Mouse (Mus musculus): ENCODE results near the gene Srp68. TPM values are rescaled to one million over a fixed set of nuclear protein-coding genes. Genes with fewer than 3 reads are reported as not detected.

The Srp68 gene
- polyA plus RNA-seq, 1 experiment from 2014 or later = 75.3 TPM

- 27% methylated on average over 7 of the region's 7 CpGs for WGBS
- H3K9ac ChIP-seq (ENCODE audit: low read length) = peak overlapping the region; percentile 25
These were observed 55.1 kb downstream of the Srp68 start for GRCm38 (mm10) chr11:116218737-116219400.

GRCm38 (mm10) chr11:116218263-116218662, 55.8 kb downstream of the Srp68 start:
- Histone ChIP-seq H3K27ac (ENCODE audit: low read length) (peak overlapping the region; percentile 97), H3K4me3 (ENCODE audit: low read length) (no peak overlapping the region), H3K4me1 (replicated peaks; ENCODE audit: control insufficient read depth, insufficient read depth, low read length) (peaks cover 27% of the 10 kb centered on the region), H3K36me3 (ENCODE audit: control insufficient read depth, insufficient read depth, low read length) (0 out of 2 replicates have a peak, but pooled peaks cover 2% of the 10 kb centered on the region), H3K27me3 (ENCODE audit: control insufficient read depth, insufficient read depth, low read depth, low read length) (peaks cover 14% of the 10 kb centered on the region), H3K4me2 (ENCODE audit: low read depth, low read length) (no peak overlapping the region; the same call in 1 of the 2 replicates), H3K9ac (ENCODE audit: low read length) (peak overlapping the region; percentile 25), H3K9me3 (ENCODE audit: control insufficient read depth, low read length) (peaks cover 2% of the 10 kb centered on the region; the same call in 1 of the 2 replicates)
- peak; percentile 1; the same call in 1 of the 2 replicates for ATAC-seq (ENCODE audit: low read depth)
- WGBS = 16% methylated on average over 2 of the region's 2 CpGs

More at GRCm38 (mm10) chr11:116218737-116219400, 55.1 kb downstream of the Srp68 start:
- ATAC-seq (ENCODE audit: low read depth) = peak; percentile 93
- H3K27me3 ChIP-seq (ENCODE audit: control insufficient read depth, insufficient read depth, low read depth, low read length) = peaks cover 20% of the 10 kb centered on the region
- H3K4me1 ChIP-seq (replicated peaks; ENCODE audit: control insufficient read depth, insufficient read depth, low read length) = peaks cover 27% of the 10 kb centered on the region
- peaks cover 2% of the 10 kb centered on the region; the same call in 1 of the 2 replicates for H3K9me3 ChIP-seq (ENCODE audit: control insufficient read depth, low read length)
- H3K27ac ChIP-seq (ENCODE audit: low read length) = peak overlapping the region; percentile 97
- H3K36me3 ChIP-seq (ENCODE audit: control insufficient read depth, insufficient read depth, low read length) = 0 out of 2 replicates have a peak, but pooled peaks cover 2% of the 10 kb centered on the region
- peak overlapping the region; percentile 8; the same call in 1 of the 2 replicates for H3K4me2 ChIP-seq (ENCODE audit: low read depth, low read length)
- no peak overlapping the region for H3K4me3 ChIP-seq (ENCODE audit: low read length)

- no peak overlapping the region for H3K4me3 ChIP-seq (ENCODE audit: low read length)
- WGBS = 69% methylated on average over 11 of the region's 11 CpGs
These were observed 57.5 kb downstream of the Srp68 start for GRCm38 (mm10) chr11:116216549-116216948.

GRCm38 (mm10) chr11:116215991-116216390, 58.0 kb downstream of the Srp68 start:
- no peak overlapping the region for H3K27ac ChIP-seq (ENCODE audit: low read length)
- H3K9ac ChIP-seq (ENCODE audit: low read length) = no peak overlapping the region
- H3K27me3 ChIP-seq (ENCODE audit: control insufficient read depth, insufficient read depth, low read depth, low read length) = no peaks in the 10 kb centered on the region; the same call in 1 of the 2 replicates
- H3K36me3 ChIP-seq (ENCODE audit: control insufficient read depth, insufficient read depth, low read length) = no peaks in the 10 kb centered on the region
- H3K4me2 ChIP-seq (ENCODE audit: low read depth, low read length) = no peak overlapping the region
- no peak overlapping the region for H3K4me3 ChIP-seq (ENCODE audit: low read length)
- ATAC-seq (ENCODE audit: low read depth) = no peak
- H3K4me1 ChIP-seq (replicated peaks; ENCODE audit: control insufficient read depth, insufficient read depth, low read length) = peaks cover 21% of the 10 kb centered on the region
- 80% methylated on average over 6 of the region's 6 CpGs for WGBS
- H3K9me3 ChIP-seq (ENCODE audit: control insufficient read depth, low read length) = no peaks in the 10 kb centered on the region

More at GRCm38 (mm10) chr11:116216549-116216948, 57.5 kb downstream of the Srp68 start:
- Histone ChIP-seq H3K27ac (ENCODE audit: low read length) (no peak overlapping the region), H3K4me2 (ENCODE audit: low read depth, low read length) (no peak overlapping the region), H3K9ac (ENCODE audit: low read length) (no peak overlapping the region), H3K36me3 (ENCODE audit: control insufficient read depth, insufficient read depth, low read length) (no peaks in the 10 kb centered on the region), H3K27me3 (ENCODE audit: control insufficient read depth, insufficient read depth, low read depth, low read length) (no peaks in the 10 kb centered on the region; the same call in 1 of the 2 replicates), H3K4me1 (replicated peaks; ENCODE audit: control insufficient read depth, insufficient read depth, low read length) (peaks cover 21% of the 10 kb centered on the region), H3K9me3 (ENCODE audit: control insufficient read depth, low read length) (no peaks in the 10 kb centered on the region; the same call in 1 of the 2 replicates)
- ATAC-seq (ENCODE audit: low read depth) = no peak

- Histone ChIP-seq H3K36me3 (ENCODE audit: control insufficient read depth, insufficient read depth, low read length) (no peaks in the 10 kb centered on the region), H3K9me3 (ENCODE audit: control insufficient read depth, low read length) (no peaks in the 10 kb centered on the region), H3K4me3 (ENCODE audit: low read length) (no peak overlapping the region), H3K4me1 (replicated peaks; ENCODE audit: control insufficient read depth, insufficient read depth, low read length) (peaks cover 21% of the 10 kb centered on the region), H3K27ac (ENCODE audit: low read length) (no peak overlapping the region), H3K4me2 (ENCODE audit: low read depth, low read length) (no peak overlapping the region), H3K27me3 (ENCODE audit: control insufficient read depth, insufficient read depth, low read depth, low read length) (no peaks in the 10 kb centered on the region), H3K9ac (ENCODE audit: low read length) (no peak overlapping the region)
- WGBS = 78% methylated on average over 7 of the region's 7 CpGs
- no peak for ATAC-seq (ENCODE audit: low read depth)
These were observed 58.8 kb downstream of the Srp68 start for GRCm38 (mm10) chr11:116215181-116215580.

GRCm38 (mm10) chr11:116213877-116214510, 60.0 kb downstream of the Srp68 start:
- Histone ChIP-seq H3K27me3 (ENCODE audit: control insufficient read depth, insufficient read depth, low read depth, low read length) (no peaks in the 10 kb centered on the region), H3K9me3 (ENCODE audit: control insufficient read depth, low read length) (no peaks in the 10 kb centered on the region), H3K36me3 (ENCODE audit: control insufficient read depth, insufficient read depth, low read length) (no peaks in the 10 kb centered on the region), H3K27ac (ENCODE audit: low read length) (no peak overlapping the region), H3K4me1 (replicated peaks; ENCODE audit: control insufficient read depth, insufficient read depth, low read length) (peaks cover 12% of the 10 kb centered on the region), H3K9ac (ENCODE audit: low read length) (no peak overlapping the region), H3K4me2 (ENCODE audit: low read depth, low read length) (no peak overlapping the region), H3K4me3 (ENCODE audit: low read length) (no peak overlapping the region)
- ATAC-seq (ENCODE audit: low read depth) = no peak
- 67% methylated on average over 13 of the region's 13 CpGs for WGBS

GRCm38 (mm10) chr11:116212847-116213246, 61.2 kb downstream of the Srp68 start:
- peaks cover 6% of the 10 kb centered on the region; the same call in 1 of the 2 replicates for H3K4me1 ChIP-seq (replicated peaks; ENCODE audit: control insufficient read depth, insufficient read depth, low read length)
- no peak overlapping the region for H3K4me3 ChIP-seq (ENCODE audit: low read length)
- no peak overlapping the region for H3K27ac ChIP-seq (ENCODE audit: low read length)
- no peaks in the 10 kb centered on the region for H3K36me3 ChIP-seq (ENCODE audit: control insufficient read depth, insufficient read depth, low read length)
- H3K4me2 ChIP-seq (ENCODE audit: low read depth, low read length) = no peak overlapping the region
- 82% methylated on average over 6 of the region's 6 CpGs for WGBS
- no peaks in the 10 kb centered on the region for H3K27me3 ChIP-seq (ENCODE audit: control insufficient read depth, insufficient read depth, low read depth, low read length)
- H3K9me3 ChIP-seq (ENCODE audit: control insufficient read depth, low read length) = no peaks in the 10 kb centered on the region
- H3K9ac ChIP-seq (ENCODE audit: low read length) = no peak overlapping the region
- ATAC-seq (ENCODE audit: low read depth) = no peak

- ATAC-seq (ENCODE audit: low read depth) = no peak
- peaks cover 7% of the 10 kb centered on the region; the same call in 1 of the 2 replicates for H3K36me3 ChIP-seq (ENCODE audit: control insufficient read depth, insufficient read depth, low read length)
- WGBS = 47% methylated on average over 5 of the region's 5 CpGs
- no peaks in the 10 kb centered on the region for H3K27me3 ChIP-seq (ENCODE audit: control insufficient read depth, insufficient read depth, low read depth, low read length)
- H3K4me2 ChIP-seq (ENCODE audit: low read depth, low read length) = no peak overlapping the region
- H3K9me3 ChIP-seq (ENCODE audit: control insufficient read depth, low read length) = no peaks in the 10 kb centered on the region
- no peak overlapping the region for H3K9ac ChIP-seq (ENCODE audit: low read length)
- H3K4me3 ChIP-seq (ENCODE audit: low read length) = no peak overlapping the region
- no peak overlapping the region for H3K27ac ChIP-seq (ENCODE audit: low read length)
- H3K4me1 ChIP-seq (replicated peaks; ENCODE audit: control insufficient read depth, insufficient read depth, low read length) = no peaks in the 10 kb centered on the region
These were observed 63.3 kb downstream of the Srp68 start for GRCm38 (mm10) chr11:116210696-116211095.

- no peak overlapping the region for H3K4me2 ChIP-seq (ENCODE audit: low read depth, low read length)
- H3K36me3 ChIP-seq (ENCODE audit: control insufficient read depth, insufficient read depth, low read length) = peaks cover 10% of the 10 kb centered on the region
- H3K4me1 ChIP-seq (replicated peaks; ENCODE audit: control insufficient read depth, insufficient read depth, low read length) = no peaks in the 10 kb centered on the region
- H3K9me3 ChIP-seq (ENCODE audit: control insufficient read depth, low read length) = no peaks in the 10 kb centered on the region
- H3K27me3 ChIP-seq (ENCODE audit: control insufficient read depth, insufficient read depth, low read depth, low read length) = no peaks in the 10 kb centered on the region
- no peak overlapping the region for H3K9ac ChIP-seq (ENCODE audit: low read length)
- H3K4me3 ChIP-seq (ENCODE audit: low read length) = no peak overlapping the region
- H3K27ac ChIP-seq (ENCODE audit: low read length) = no peak overlapping the region
- no peak for ATAC-seq (ENCODE audit: low read depth)
- 69% methylated on average over 8 of the region's 8 CpGs for WGBS
These were observed 64.8 kb downstream of the Srp68 start for GRCm38 (mm10) chr11:116209257-116209656.

Data from lung, embryonic 16.5 days (tissue).